In the genomic region with DNA sequence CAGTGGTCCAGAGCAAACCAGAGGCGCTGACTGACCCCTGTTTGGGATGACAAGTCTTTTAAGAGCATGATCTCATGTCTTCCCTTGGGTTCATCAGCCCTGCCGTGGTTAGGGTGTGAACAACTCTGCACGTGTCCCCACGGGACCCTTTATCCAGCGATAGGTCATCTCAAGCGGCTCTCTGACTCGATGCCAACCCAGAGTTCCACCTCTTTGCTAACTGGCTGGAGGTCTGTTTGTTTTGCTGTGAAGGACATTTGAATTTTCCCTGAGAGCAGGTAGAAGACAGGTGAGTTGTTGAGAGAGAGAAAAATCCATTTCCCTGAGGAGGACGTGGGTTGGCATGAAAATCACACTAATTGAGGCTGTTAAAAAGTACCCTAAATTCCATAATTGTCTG, we compare ENCODE assay signal across 22 mouse cellular contexts. TPM values are rescaled to one million over a fixed set of nuclear protein-coding genes. Genes with fewer than 3 reads are reported as not detected.
DNase-seq lines count a peak whose midpoint lies in the region; ATAC-seq lines count a peak whose summit lies in the region.
"Had no signal": no experiment of that assay in that cellular context is flagged by ENCODE, and none has a peak within 500 bp of the region (broad histone marks: within the 10 kb centered on the region; RNA-seq: fewer than 3 reads in every experiment).

No protein-coding gene starts in this region.

- ATAC-seq in heart, embryonic 11.5 days (replicated peaks; ENCODE audit: insufficient number of reproducible peaks, low FRiP score, low TSS enrichment) = no peak
- ATAC-seq in lung, embryonic 16.5 days (ENCODE audit: low read depth) = peak; percentile 20; the same call in 1 of the 2 replicates
- ATAC-seq: CD4-positive, CD25-positive, alpha-beta regulatory T cell, adult 4 months; forebrain, embryonic 13.5 days; forebrain, postnatal 0 days had no signal

- H3K27ac ChIP-seq in heart, embryonic 11.5 days (ENCODE audit: low read depth, low read length) = no peak overlapping the region
- H3K27ac ChIP-seq in lung, embryonic 16.5 days (ENCODE audit: low read length) = no peak overlapping the region
- H3K27ac ChIP-seq: embryonic facial prominence, embryonic 10.5 days; forebrain, embryonic 13.5 days; gastrocnemius, adult 2 months; hindbrain, embryonic 10.5 days; hindbrain, embryonic 15.5 days had no signal

- no peaks in the 10 kb centered on the region for H3K4me1 ChIP-seq in heart, embryonic 11.5 days (ENCODE audit: control insufficient read depth, insufficient read depth, low read length)
- peaks cover 24% of the 10 kb centered on the region for H3K4me1 ChIP-seq in lung, embryonic 16.5 days (replicated peaks; ENCODE audit: control insufficient read depth, insufficient read depth, low read length)
- H3K4me1 ChIP-seq: heart, embryonic 12.5 days; hindbrain, embryonic 15.5 days had no signal

- no peak overlapping the region for H3K4me3 ChIP-seq in heart, embryonic 11.5 days (ENCODE audit: low read depth, low read length)
- H3K4me3 ChIP-seq in lung, embryonic 16.5 days (ENCODE audit: low read length) = no peak overlapping the region
- H3K4me3 ChIP-seq: embryonic facial prominence, embryonic 10.5 days; forebrain, embryonic 13.5 days; gastrocnemius, adult 2 months; heart, embryonic 12.5 days; hindbrain, embryonic 10.5 days; hindbrain, embryonic 15.5 days had no signal

- no peak for DNase-seq in heart, adult 9 months (ENCODE audit: low spot score in 2 of 2)
- peak; percentile 38 for DNase-seq in lung, postnatal 25 days (ENCODE audit: low spot score)
- no peak for DNase-seq in gastrocnemius, postnatal 25 days
- DNase-seq in liver = no peak
- no peak for DNase-seq in cerebellum, postnatal 36 days
- DNase-seq: adrenal gland, postnatal 10 days; B cell, adult 2 months; cerebellum, adult 11-12 months; cerebellum, adult 9-11 months; forebrain, postnatal 0 days; gastrocnemius, adult 2 months; gastrocnemius, postnatal 36 days; heart, adult 18-20 months had no signal

- no peak overlapping the region for H3K4me2 ChIP-seq in heart, embryonic 11.5 days
- no peak overlapping the region for H3K4me2 ChIP-seq in lung, embryonic 16.5 days (ENCODE audit: low read depth, low read length)
- H3K4me2 ChIP-seq: forebrain, embryonic 13.5 days; heart, embryonic 12.5 days; hindbrain, embryonic 15.5 days had no signal

- 70% methylated on average over 8 of the region's 8 CpGs for WGBS in heart, embryonic 11.5 days (ENCODE audit: insufficient replicate concordance)
- WGBS in lung, embryonic 16.5 days = 44% methylated on average over 8 of the region's 8 CpGs

- peak overlapping the region; percentile 16; the same call in 1 of the 2 replicates for H3K9ac ChIP-seq in heart, embryonic 11.5 days (ENCODE audit: low read depth, low read length)
- no peak overlapping the region for H3K9ac ChIP-seq in lung, embryonic 16.5 days (ENCODE audit: low read length)
- H3K9ac ChIP-seq: forebrain, embryonic 13.5 days; forebrain, postnatal 0 days; heart, embryonic 12.5 days; hindbrain, embryonic 15.5 days had no signal

- H3K27me3 ChIP-seq in heart, embryonic 11.5 days (ENCODE audit: control insufficient read depth, insufficient read depth, low read length) = peaks cover 6% of the 10 kb centered on the region; the same call in 1 of the 2 replicates
- H3K27me3 ChIP-seq in lung, embryonic 16.5 days (ENCODE audit: control insufficient read depth, insufficient read depth, low read depth, low read length) = no peaks in the 10 kb centered on the region
- H3K27me3 ChIP-seq: hindbrain, embryonic 15.5 days had no signal

- no peaks in the 10 kb centered on the region for H3K36me3 ChIP-seq in heart, embryonic 11.5 days (ENCODE audit: control insufficient read depth, insufficient read depth, low read length)
- no peaks in the 10 kb centered on the region for H3K36me3 ChIP-seq in lung, embryonic 16.5 days (ENCODE audit: control insufficient read depth, insufficient read depth, low read length)
- H3K36me3 ChIP-seq: embryonic facial prominence, embryonic 10.5 days; heart, embryonic 12.5 days; hindbrain, embryonic 10.5 days; hindbrain, embryonic 15.5 days had no signal

- no peaks in the 10 kb centered on the region for H3K9me3 ChIP-seq in heart, embryonic 11.5 days (replicated peaks; ENCODE audit: control insufficient read depth, low read length)
- no peaks in the 10 kb centered on the region for H3K9me3 ChIP-seq in lung, embryonic 16.5 days (ENCODE audit: control insufficient read depth, low read length)
- H3K9me3 ChIP-seq: embryonic facial prominence, embryonic 10.5 days; forebrain, embryonic 13.5 days; heart, embryonic 12.5 days; hindbrain, embryonic 10.5 days; hindbrain, embryonic 15.5 days had no signal

RNA-seq across cellular contexts. Expression of a gene that starts 37.8 kb away (rescaled TPM):
- 0.54 and 0.59 TPM in 2 replicates for polyA plus RNA-seq in heart, embryonic 11.5 days (2014; fragmentation: Nextera tagmentation; extraction: Ambion mirVana)
- polyA plus RNA-seq in lung, embryonic 16.5 days (2015; fragmentation: Nextera tagmentation; extraction: Ambion mirVana) = 15.7 and 16.4 TPM in 2 replicates
- not detected for total RNA-seq in gastrocnemius, postnatal 25 days (2021)
- total RNA-seq: gastrocnemius, adult 2 months; MEL had no signal
- polyA plus RNA-seq: CD4-positive, CD25-positive, alpha-beta regulatory T cell, adult 4 months had no signal

RNA-seq across cellular contexts. Expression of a gene that starts 52.7 kb away (rescaled TPM):
- 103 and 150 TPM in 2 replicates for polyA plus RNA-seq in heart, embryonic 11.5 days (2014; fragmentation: Nextera tagmentation; extraction: Ambion mirVana)
- polyA plus RNA-seq in lung, embryonic 16.5 days (2015; fragmentation: Nextera tagmentation; extraction: Ambion mirVana) = 57.7 and 61.2 TPM in 2 replicates
- total RNA-seq in gastrocnemius, postnatal 25 days (2021) = 100 to 1,000 TPM in 1 of 2 experiments, 10 to 100 TPM in 1; 55.0 to 133 TPM

Comparison
In these comparisons a context has a peak if more than half of its experiments do, and no peak if none do; other contexts are left out.
1. RNA of a gene that starts 37.8 kb away (polyA plus RNA-seq): 15.7 to 16.4 TPM in lung, embryonic 16.5 days; 0.54 to 0.59 TPM in heart, embryonic 11.5 days; every median in the first group is over 10 times any median in the second.